Mouse (Mus musculus) heart, embryonic 15.5 days (tissue): Measurements from ENCODE around the gene Pgam5. TPM values are rescaled to one million over a fixed set of nuclear protein-coding genes. Genes with fewer than 3 reads are reported as not detected.

Source experiments
- ATAC-seq: fragments of 200-750 bp; cut with Nextera tagmentation; replicated peaks from 2 replicates; pipeline ENCODE4 v1.8.0; 2017; ENCODE audit warnings: low read depth, moderate TSS enrichment; ENCODE audit not compliant: insufficient number of reproducible peaks, insufficient read depth, low FRiP score
- H3K27ac ChIP-seq: fragments of 300-500 bp; sonication (generic); 2 replicates; pipeline ENCODE4 v1.5.1; 2015; ENCODE audit warnings: mild to moderate bottlenecking, inconsistent platforms
- H3K27me3 ChIP-seq: fragments of 300-500 bp; sonication (generic); 2 replicates; pipeline ENCODE4 v1.6.1; 2015; ENCODE audit warnings: inconsistent platforms
- H3K36me3 ChIP-seq: fragments of 300-500 bp; sonication (generic); 2 replicates; pipeline ENCODE4 v1.6.1; 2015; ENCODE audit warnings: mild to moderate bottlenecking, inconsistent platforms
- H3K4me1 ChIP-seq: fragments of 300-500 bp; sonication (generic); replicated peaks from 2 replicates; pipeline ENCODE4 v1.6.1; 2015; ENCODE audit warnings: inconsistent platforms
- H3K4me2 ChIP-seq: fragments of 300-500 bp; sonication (generic); 2 replicates; pipeline ENCODE4 v1.6.1; 2015; ENCODE audit warnings: inconsistent platforms, mild to moderate bottlenecking, moderate library complexity
- H3K4me3 ChIP-seq: fragments of 300-500 bp; sonication (generic); 2 replicates; pipeline ENCODE4 v1.5.1; 2015; ENCODE audit warnings: mild to moderate bottlenecking, inconsistent platforms
- H3K9ac ChIP-seq: fragments of 300-500 bp; sonication (generic); 2 replicates; pipeline ENCODE4 v1.6.1; 2015; ENCODE audit warnings: mild to moderate bottlenecking, inconsistent platforms
- H3K9me3 ChIP-seq: fragments of 300-500 bp; sonication (generic); replicated peaks from 2 replicates; pipeline ENCODE4 v1.6.1; 2016; ENCODE audit warnings: inconsistent platforms
- WGBS: fragments of 180-500 bp; shearing (Covaris S2); methylation state at CpG from one replicate; pipeline ENCODE4 v1.1.7; 2015; ENCODE audit warnings: mixed read lengths; 5-methylcytosine and 5-hydroxymethylcytosine counted together
- polyA plus RNA-seq: library from polyadenylated mRNA; unstranded; fragments of >200 nt; fragmentation: Nextera tagmentation; extraction: Ambion mirVana; gene quantifications from 2 replicates; pipeline ENCODE4 v1.2.1, GENCODE M21; 2015

Gene Pgam5
- polyA plus RNA-seq, 1 experiment from 2014 or later: 40.2 TPM

GRCm38 (mm10) chr5:110227336-110227883 lies 42.3 kb downstream of the Pgam5 start:
- no peaks in the 10 kb centered on the region for H3K9me3 ChIP-seq

GRCm38 (mm10) chr5:110225056-110225455 lies 44.7 kb downstream of the Pgam5 start:
- 84% methylated on average over 3 of the region's 3 CpGs for WGBS

More at GRCm38 (mm10) chr5:110227336-110227883, 42.3 kb downstream of the Pgam5 start:
- 35% methylated on average over 1 of the region's 1 CpGs for WGBS
- Histone ChIP-seq H3K4me2 (no peak overlapping the region), H3K9ac (no peak overlapping the region), H3K4me1 (peaks cover 14% of the 10 kb centered on the region), H3K4me3 (no peak overlapping the region), H3K36me3 (peaks cover 33% of the 10 kb centered on the region), H3K27me3 (no peaks in the 10 kb centered on the region), H3K27ac (no peak overlapping the region)
- no peak for ATAC-seq

DNA sequence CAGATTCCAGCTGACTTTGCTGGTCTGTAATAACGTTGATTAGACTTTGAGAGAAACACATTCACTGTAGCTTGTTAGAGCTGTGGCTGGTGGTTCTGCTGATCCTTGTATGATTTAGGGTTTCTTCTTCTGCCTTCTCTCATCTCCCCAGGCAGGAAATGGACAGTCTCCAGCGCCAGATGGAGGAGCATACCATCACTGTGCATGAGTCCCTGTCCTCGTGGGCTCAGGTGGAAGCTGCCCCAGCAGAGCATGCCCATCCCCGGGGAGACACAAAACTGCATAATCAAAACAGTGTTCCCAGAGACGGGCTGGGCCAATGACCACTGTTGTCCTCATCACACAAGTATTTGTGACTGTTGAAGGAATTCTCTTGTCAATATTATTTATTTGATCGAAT lies 47.0 kb downstream of the Pgam5 start:
- H3K4me3 ChIP-seq: no peak overlapping the region
- H3K4me2 ChIP-seq: no peak overlapping the region
- peaks cover 78% of the 10 kb centered on the region for H3K36me3 ChIP-seq
- no peaks in the 10 kb centered on the region for H3K9me3 ChIP-seq
- ATAC-seq: no peak
- WGBS: 82% methylated on average over 6 of the region's 6 CpGs
- H3K4me1 ChIP-seq: no peaks in the 10 kb centered on the region
- H3K9ac ChIP-seq: no peak overlapping the region
- no peak overlapping the region for H3K27ac ChIP-seq
- H3K27me3 ChIP-seq: no peaks in the 10 kb centered on the region

More at GRCm38 (mm10) chr5:110225056-110225455, 44.7 kb downstream of the Pgam5 start:
- peaks cover 3% of the 10 kb centered on the region for H3K4me1 ChIP-seq
- H3K9me3 ChIP-seq: no peaks in the 10 kb centered on the region
- H3K27ac ChIP-seq: no peak overlapping the region
- H3K36me3 ChIP-seq: peaks cover 56% of the 10 kb centered on the region
- no peak overlapping the region for H3K4me3 ChIP-seq
- H3K27me3 ChIP-seq: no peaks in the 10 kb centered on the region
- H3K9ac ChIP-seq: no peak overlapping the region
- ATAC-seq: no peak
- no peak overlapping the region for H3K4me2 ChIP-seq

DNA sequence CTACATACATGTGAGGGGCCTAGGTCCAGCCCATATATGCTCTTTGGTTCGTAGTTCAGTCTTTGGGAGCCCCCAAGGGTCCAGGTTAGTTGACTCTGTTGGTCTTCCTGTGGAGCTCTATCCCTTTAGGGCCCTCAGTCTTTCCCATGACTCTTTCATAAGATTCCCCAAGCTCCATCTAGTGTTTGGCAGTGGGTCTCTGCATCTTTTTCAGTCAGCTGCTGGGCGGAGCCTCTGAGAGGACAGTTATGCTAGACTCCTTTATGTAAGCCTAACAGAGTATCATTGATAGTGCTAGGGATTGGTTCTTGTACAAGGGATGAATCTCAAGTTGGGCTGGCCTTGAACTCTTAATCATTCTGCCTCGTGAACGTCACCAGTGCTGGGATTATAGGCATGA lies 49.4 kb downstream of the Pgam5 start:
- no peak for ATAC-seq
- Histone ChIP-seq H3K4me1 (no peaks in the 10 kb centered on the region), H3K27me3 (no peaks in the 10 kb centered on the region), H3K36me3 (peaks cover 86% of the 10 kb centered on the region), H3K9ac (no peak overlapping the region), H3K4me3 (no peak overlapping the region), H3K4me2 (no peak overlapping the region), H3K9me3 (no peaks in the 10 kb centered on the region), H3K27ac (no peak overlapping the region)
- WGBS: 89% methylated on average over 4 of the region's 4 CpGs

- Histone ChIP-seq H3K27me3 (no peaks in the 10 kb centered on the region), H3K4me3 (no peak overlapping the region), H3K4me2 (no peak overlapping the region), H3K36me3 (peaks cover 95% of the 10 kb centered on the region), H3K9ac (no peak overlapping the region), H3K27ac (no peak overlapping the region), H3K4me1 (no peaks in the 10 kb centered on the region), H3K9me3 (no peaks in the 10 kb centered on the region)
- ATAC-seq: no peak
- 89% methylated on average over 3 of the region's 3 CpGs for WGBS
These were observed 52.9 kb downstream of the Pgam5 start for GRCm38 (mm10) chr5:110216780-110217179.

- H3K27me3 ChIP-seq: no peaks in the 10 kb centered on the region
- 84% methylated on average over 2 of the region's 2 CpGs for WGBS
These were observed 58.4 kb downstream of the Pgam5 start for GRCm38 (mm10) chr5:110211312-110211711.

More at GRCm38 (mm10) chr5:110211312-110211711, 58.4 kb downstream of the Pgam5 start:
- Histone ChIP-seq H3K4me1 (no peaks in the 10 kb centered on the region), H3K9me3 (no peaks in the 10 kb centered on the region), H3K27ac (no peak overlapping the region), H3K4me3 (no peak overlapping the region), H3K4me2 (no peak overlapping the region), H3K9ac (no peak overlapping the region), H3K36me3 (peaks cover 95% of the 10 kb centered on the region)
- ATAC-seq: no peak

Other genes with a start within 250 kb of the Pgam5 start
- gene Gm17655, start 197.4 kb downstream of the Pgam5 start, polyA plus RNA-seq: 1.00 and 2.9 TPM in 2 replicates
- 0.16 and 0.87 TPM in 2 replicates for gene Gm35315, start 175.5 kb downstream of the Pgam5 start, polyA plus RNA-seq
- 0.55 and 1.1 TPM in 2 replicates for gene Plcxd1, start 169.9 kb downstream of the Pgam5 start, polyA plus RNA-seq
- gene Gtpbp6, start 161.7 kb downstream of the Pgam5 start, polyA plus RNA-seq: 18.6 and 25.0 TPM in 2 replicates
- 2.9 and 3.2 TPM in 2 replicates for gene Zfp605, start 159.8 kb downstream of the Pgam5 start, polyA plus RNA-seq
- gene Chfr, start 134.1 kb downstream of the Pgam5 start, polyA plus RNA-seq: 25.9 and 30.2 TPM in 2 replicates
- gene Golga3, start 93.2 kb downstream of the Pgam5 start, polyA plus RNA-seq: 13.4 and 18.6 TPM in 2 replicates
- gene Ankle2, start 38.9 kb downstream of the Pgam5 start, polyA plus RNA-seq: 16.8 and 19.9 TPM in 2 replicates
- gene Pxmp2, start 16.3 kb upstream of the Pgam5 start, polyA plus RNA-seq: 17.6 and 23.9 TPM in 2 replicates
- 13.0 and 17.3 TPM in 2 replicates for gene Pole, start 16.4 kb upstream of the Pgam5 start, polyA plus RNA-seq
- gene P2rx2, start 73.3 kb upstream of the Pgam5 start, polyA plus RNA-seq: 0.50 and 0.68 TPM in 2 replicates
- gene Lrcol1, start 74.8 kb upstream of the Pgam5 start, polyA plus RNA-seq: not detected in 2 replicates
- 6.6 and 11.6 TPM in 2 replicates for gene Fbrsl1, start 178.6 kb upstream of the Pgam5 start, polyA plus RNA-seq